Comparison of ENCODE assay signal across 8 mouse cellular contexts in genomic region chr7:34313443-34313875, GRCm38 (mm10). TPM values are rescaled to one million over a fixed set of nuclear protein-coding genes. Genes with fewer than 3 reads are reported as not detected.
A peak's percentile ranks its signal among the peaks of the same experiment; 100 is the strongest.
DNase-seq lines count a peak whose midpoint lies in the region; ATAC-seq lines count a peak whose summit lies in the region.

Gene 4931406P16Rik, minus strand, starts transcription at chr7:34313551.

- H3K36me3 ChIP-seq in forebrain, embryonic 11.5 days (ENCODE audit: control insufficient read depth, insufficient read depth, low read length) = no peaks in the 10 kb centered on the region
- H3K36me3 ChIP-seq in heart, embryonic 16.5 days (ENCODE audit: control insufficient read depth, insufficient read depth) = no peaks in the 10 kb centered on the region
- H3K36me3 ChIP-seq in liver, embryonic 15.5 days (replicated peaks) = 0 out of 2 replicates have a peak, but pooled peaks cover 4% of the 10 kb centered on the region
- no peaks in the 10 kb centered on the region for H3K36me3 ChIP-seq in neural tube, embryonic 12.5 days

- no peaks in the 10 kb centered on the region for H3K9me3 ChIP-seq in forebrain, embryonic 11.5 days (ENCODE audit: control insufficient read depth, low read length)
- H3K9me3 ChIP-seq in heart, embryonic 16.5 days (replicated peaks; ENCODE audit: control insufficient read depth, low read length) = no peaks in the 10 kb centered on the region
- H3K9me3 ChIP-seq in liver, embryonic 15.5 days (replicated peaks) = no peaks in the 10 kb centered on the region
- H3K9me3 ChIP-seq in neural tube, embryonic 12.5 days = no peaks in the 10 kb centered on the region

- H3K9ac ChIP-seq in forebrain, embryonic 11.5 days (ENCODE audit: low read length) = peak within 1 kb of the TSS; percentile 82
- peak within 1 kb of the TSS; percentile 96 for H3K9ac ChIP-seq in heart, embryonic 16.5 days (ENCODE audit: low read length)
- H3K9ac ChIP-seq in liver, embryonic 15.5 days = peak within 1 kb of the TSS; percentile 94
- peak within 1 kb of the TSS; percentile 98 for H3K9ac ChIP-seq in neural tube, embryonic 12.5 days

- H3K4me1 ChIP-seq in forebrain, embryonic 11.5 days (replicated peaks; ENCODE audit: control insufficient read depth, insufficient read depth, low read length) = no peaks in the 10 kb centered on the region
- H3K4me1 ChIP-seq in heart, embryonic 16.5 days (ENCODE audit: control insufficient read depth, insufficient read depth, low read length) = peaks cover 20% of the 10 kb centered on the region
- H3K4me1 ChIP-seq in liver, embryonic 15.5 days (replicated peaks) = peaks cover 30% of the 10 kb centered on the region
- H3K4me1 ChIP-seq in neural tube, embryonic 12.5 days = peaks cover 6% of the 10 kb centered on the region; the same call in 1 of the 2 replicates

- H3K27ac ChIP-seq in forebrain, embryonic 11.5 days (ENCODE audit: low read depth, low read length) = peak within 1 kb of the TSS; percentile 64
- H3K27ac ChIP-seq in heart, embryonic 16.5 days (ENCODE audit: low read length) = peak within 1 kb of the TSS; percentile 97
- peak within 1 kb of the TSS; percentile 96 for H3K27ac ChIP-seq in liver, embryonic 15.5 days (replicated peaks)
- peak within 1 kb of the TSS; percentile 69 for H3K27ac ChIP-seq in neural tube, embryonic 12.5 days

- peak within 1 kb of the TSS; percentile 61 for H3K4me2 ChIP-seq in forebrain, embryonic 11.5 days (ENCODE audit: low read depth, low read length, severe bottlenecking)
- H3K4me2 ChIP-seq in heart, embryonic 16.5 days (ENCODE audit: low read depth, low read length) = peak within 1 kb of the TSS; percentile 84
- H3K4me2 ChIP-seq in liver, embryonic 15.5 days = peak within 1 kb of the TSS; percentile 86
- peak within 1 kb of the TSS; percentile 82 for H3K4me2 ChIP-seq in neural tube, embryonic 12.5 days (replicated peaks)

- H3K4me3 ChIP-seq in forebrain, embryonic 11.5 days (ENCODE audit: low read depth, low read length) = peak within 1 kb of the TSS; percentile 91
- H3K4me3 ChIP-seq in heart, embryonic 16.5 days (ENCODE audit: low read length) = peak within 1 kb of the TSS; percentile 93
- H3K4me3 ChIP-seq in liver, embryonic 15.5 days (replicated peaks) = peak within 1 kb of the TSS; percentile 95
- peak within 1 kb of the TSS; percentile 91 for H3K4me3 ChIP-seq in neural tube, embryonic 12.5 days

- peak; percentile 80 for ATAC-seq in CD4-positive, CD25-positive, alpha-beta regulatory T cell, adult 4 months
- ATAC-seq in forebrain, embryonic 11.5 days (replicated peaks; ENCODE audit: low FRiP score) = peak; percentile 94
- ATAC-seq in heart, embryonic 16.5 days (replicated peaks; ENCODE audit: extremely low read depth, insufficient read depth, low FRiP score) = peak; percentile 93
- ATAC-seq in liver, embryonic 15.5 days (ENCODE audit: insufficient read depth) = peak; percentile 86
- peak; percentile 91 for ATAC-seq in neural tube, embryonic 12.5 days (ENCODE audit: low FRiP score, low read depth)

- DNase-seq in c-Kit-negative CD71-positive TER-119-positive erythroid progenitor cells, embryonic 14.5 days (ENCODE audit: low read depth, low spot score) = peak; percentile 64
- DNase-seq in forebrain, embryonic 11.5 days (ENCODE audit: low spot score) = peak; percentile 94
- DNase-seq in kidney, postnatal 36 days = peak; percentile 85 to 94
- peak; percentile 36 for DNase-seq in telencephalon, adult 2 months (ENCODE audit: low read depth, low spot score)

- under 1% methylated on average over 41 of the region's 41 CpGs for WGBS in forebrain, embryonic 11.5 days
- WGBS in heart, embryonic 16.5 days = under 1% methylated on average over 40 of the region's 41 CpGs
- under 1% methylated on average over 41 of the region's 41 CpGs for WGBS in liver, embryonic 15.5 days (ENCODE audit: insufficient replicate concordance)
- under 1% methylated on average over 41 of the region's 41 CpGs for WGBS in neural tube, embryonic 12.5 days

- no peaks in the 10 kb centered on the region for H3K27me3 ChIP-seq in forebrain, embryonic 11.5 days (ENCODE audit: control insufficient read depth, insufficient read depth, low read length)
- no peaks in the 10 kb centered on the region for H3K27me3 ChIP-seq in heart, embryonic 16.5 days (ENCODE audit: control insufficient read depth, insufficient read depth, low read length)
- no peaks in the 10 kb centered on the region for H3K27me3 ChIP-seq in liver, embryonic 15.5 days
- H3K27me3 ChIP-seq in neural tube, embryonic 12.5 days (replicated peaks) = no peaks in the 10 kb centered on the region

RNA-seq across cellular contexts. Expression of gene 4931406P16Rik, which starts in this region (rescaled TPM):
- 10 to 100 TPM; 22.7 to 30.8 TPM for polyA plus RNA-seq in CD4-positive, CD25-positive, alpha-beta regulatory T cell, adult 4 months (2017; shearing (Covaris generic))
- 27.4 and 32.7 TPM in 2 replicates for polyA plus RNA-seq in forebrain, embryonic 11.5 days (2014; fragmentation: Nextera tagmentation; extraction: Ambion mirVana)
- 24.8 and 28.4 TPM in 2 replicates for polyA plus RNA-seq in heart, embryonic 16.5 days (2015; fragmentation: Nextera tagmentation; extraction: Ambion mirVana)
- 12.9 and 14.4 TPM in 2 replicates for polyA plus RNA-seq in liver, embryonic 15.5 days (2015; fragmentation: Nextera tagmentation; extraction: Ambion mirVana)
- 30.6 and 37.2 TPM in 2 replicates for polyA plus RNA-seq in neural tube, embryonic 12.5 days (2016; fragmentation: Nextera tagmentation; extraction: Ambion mirVana)

Comparison
In these comparisons a context has a peak if more than half of its experiments do, and no peak if none do; other contexts are left out.
1. Peak in every context shown above with its lines: DNase-seq, ATAC-seq, H3K4me3 ChIP-seq and H3K27ac ChIP-seq.
2. DNase-seq: peak in every context shown above with its lines; median percentile 94 in forebrain, embryonic 11.5 days; 90 in kidney, postnatal 36 days; 64 in c-Kit-negative CD71-positive TER-119-positive erythroid progenitor cells, embryonic 14.5 days; 36 in telencephalon, adult 2 months.